Mouse (Mus musculus): ENCODE results near the gene Haus3.

Gene Haus3

GRCm38 (mm10) chr5:34168950-34169891 is at the start of gene Haus3, which contains the start of gene Poln:
TSS of gene Haus3 (minus strand) at chr5:34169527.
TSS of gene Poln (minus strand) at chr5:34169448.
- in situ Hi-C loops (cut with MboI; ENCODE audit: low sequenced_read_pairs) = no loop called here

- in situ Hi-C loops (cut with MboI; ENCODE audit: low sequenced_read_pairs) = loop anchor here (5.0 kb wide), 1 partner anchor 34 kb away; no protein-coding TSS in a partner anchor
Measured at GRCm38 (mm10) chr5:34218672-34219071, 49.3 kb upstream of the Haus3 start.

- in situ Hi-C loops (cut with MboI; ENCODE audit: low sequenced_read_pairs) = loop anchor here (5.0 kb wide), 1 partner anchor 35 kb away; no protein-coding TSS in a partner anchor
Measured at GRCm38 (mm10) chr5:34217756-34218155, 48.4 kb upstream of the Haus3 start.

GRCm38 (mm10) chr5:34216025-34216424 is 46.7 kb upstream of the Haus3 start:
- in situ Hi-C loops (cut with MboI; ENCODE audit: low sequenced_read_pairs) = loop anchor here (5.0 kb wide), 1 partner anchor 36 kb away; no protein-coding TSS in a partner anchor

DNA sequence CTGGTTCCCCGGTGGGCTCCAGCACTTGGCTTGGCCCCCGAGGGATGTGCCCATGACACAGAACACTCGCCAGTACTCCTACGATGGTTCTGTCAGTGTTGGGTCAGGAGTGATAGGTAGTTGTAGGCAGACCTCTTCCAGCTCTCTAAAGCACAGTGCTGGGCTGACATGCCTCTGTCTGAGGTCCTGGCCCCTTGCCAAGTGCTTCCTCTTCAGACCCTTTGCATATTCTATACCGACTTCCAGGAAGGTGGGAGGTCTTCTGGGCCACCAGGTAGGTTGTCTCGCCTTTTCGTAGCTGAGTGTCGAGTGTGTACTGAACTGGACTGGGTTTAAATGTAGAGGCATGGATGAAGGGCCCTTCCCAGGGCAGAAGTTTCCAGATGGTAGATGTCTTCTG is 44.3 kb upstream of the Haus3 start:
- in situ Hi-C loops (cut with MboI; ENCODE audit: low sequenced_read_pairs) = no loop called here

GRCm38 (mm10) chr5:34210279-34210678 is 41.0 kb upstream of the Haus3 start:
- in situ Hi-C loops (cut with MboI; ENCODE audit: low sequenced_read_pairs) = no loop called here

- in situ Hi-C loops (cut with MboI; ENCODE audit: low sequenced_read_pairs) = no loop called here
Measured at GRCm38 (mm10) chr5:34207503-34207902, 38.2 kb upstream of the Haus3 start.

DNA sequence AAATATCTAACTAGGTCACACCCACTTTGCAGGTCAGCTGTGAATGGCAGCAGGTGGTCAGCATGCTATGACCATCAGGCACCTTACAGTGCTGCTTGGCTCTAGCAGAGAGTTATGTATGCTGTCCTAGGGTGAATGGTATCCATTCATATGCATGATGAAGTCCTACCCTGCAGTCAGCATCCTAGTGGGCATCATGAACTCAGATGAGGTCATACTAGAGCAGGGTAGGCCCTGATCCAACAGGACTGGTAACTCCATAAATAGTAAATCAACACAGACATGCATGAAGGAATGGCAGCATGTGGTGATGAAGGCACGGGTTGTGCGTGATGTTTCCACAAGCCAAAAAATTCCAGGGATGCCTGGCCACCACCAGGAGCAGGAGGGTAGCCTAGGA is 36.5 kb upstream of the Haus3 start:
- in situ Hi-C loops (cut with MboI; ENCODE audit: low sequenced_read_pairs) = no loop called here

DNA sequence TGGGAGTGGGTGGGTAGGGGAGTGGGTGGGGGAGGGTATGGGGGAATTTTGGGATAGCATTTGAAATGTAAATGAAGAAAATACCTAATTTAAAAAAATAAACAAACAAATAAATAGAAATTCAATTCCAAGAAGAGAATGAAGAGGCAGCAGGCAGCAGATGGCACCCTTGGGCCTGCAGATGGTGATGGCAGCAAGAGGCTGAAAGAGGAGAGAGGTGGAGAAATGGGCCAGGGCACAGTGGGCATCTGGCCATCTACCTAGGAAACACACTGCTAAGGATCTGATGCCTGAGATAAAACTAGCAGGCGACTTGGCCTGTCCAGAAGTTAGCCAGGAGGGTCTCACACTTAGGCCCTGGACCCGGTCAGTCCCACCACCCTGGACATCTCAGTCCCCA is 35.6 kb upstream of the Haus3 start:
- in situ Hi-C loops (cut with MboI; ENCODE audit: low sequenced_read_pairs) = no loop called here

DNA sequence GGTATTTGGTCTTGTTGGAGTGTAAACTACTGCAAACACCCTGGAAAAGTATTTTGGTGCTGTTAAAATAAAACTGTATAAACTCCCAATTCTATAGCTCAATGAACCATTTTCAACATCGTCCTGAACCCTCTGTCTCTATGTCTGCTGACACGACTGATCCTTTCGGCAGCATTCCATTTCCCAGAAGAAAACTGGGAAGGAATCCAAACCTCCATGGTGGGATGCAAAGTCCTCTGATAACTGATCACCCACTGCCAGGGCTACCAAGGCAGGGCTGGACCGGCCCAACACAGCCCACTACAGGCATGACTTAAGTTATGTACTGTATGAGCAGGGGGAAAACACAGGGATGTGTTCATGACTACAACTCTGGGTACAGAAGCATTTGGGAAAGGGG is 32.7 kb upstream of the Haus3 start:
- in situ Hi-C loops (cut with MboI; ENCODE audit: low sequenced_read_pairs) = no loop called here

- in situ Hi-C loops (cut with MboI; ENCODE audit: low sequenced_read_pairs) = no loop called here
Measured at GRCm38 (mm10) chr5:34201396-34201795, 32.1 kb upstream of the Haus3 start.

GRCm38 (mm10) chr5:34198615-34199014 is 29.3 kb upstream of the Haus3 start:
- in situ Hi-C loops (cut with MboI; ENCODE audit: low sequenced_read_pairs) = no loop called here

GRCm38 (mm10) chr5:34197243-34197642 is 27.9 kb upstream of the Haus3 start:
- in situ Hi-C loops (cut with MboI; ENCODE audit: low sequenced_read_pairs) = no loop called here

DNA sequence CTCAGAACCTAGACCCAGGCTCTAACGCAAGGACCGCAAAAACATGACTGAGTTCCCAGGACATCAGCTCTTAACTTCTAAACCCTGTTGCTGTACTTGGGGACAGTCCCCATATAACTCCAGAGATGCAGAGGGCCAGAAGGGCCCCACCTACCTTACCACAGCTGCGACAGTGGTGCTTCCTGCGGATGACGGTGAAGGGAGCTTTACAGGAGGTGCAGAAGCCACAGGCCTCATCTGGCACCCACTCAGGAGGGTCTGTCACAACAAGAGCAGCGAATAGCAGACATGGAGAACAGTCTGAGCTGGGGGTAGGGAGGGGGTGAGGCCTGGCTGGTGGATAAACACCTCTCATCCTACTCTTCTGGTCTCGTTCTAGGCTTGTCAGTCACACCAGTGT is 27.1 kb upstream of the Haus3 start:
- in situ Hi-C loops (cut with MboI; ENCODE audit: low sequenced_read_pairs) = no loop called here

GRCm38 (mm10) chr5:34195786-34196185 is 26.5 kb upstream of the Haus3 start:
- in situ Hi-C loops (cut with MboI; ENCODE audit: low sequenced_read_pairs) = no loop called here

- in situ Hi-C loops (cut with MboI; ENCODE audit: low sequenced_read_pairs) = no loop called here
Measured at GRCm38 (mm10) chr5:34194975-34195662, 25.8 kb upstream of the Haus3 start.

DNA sequence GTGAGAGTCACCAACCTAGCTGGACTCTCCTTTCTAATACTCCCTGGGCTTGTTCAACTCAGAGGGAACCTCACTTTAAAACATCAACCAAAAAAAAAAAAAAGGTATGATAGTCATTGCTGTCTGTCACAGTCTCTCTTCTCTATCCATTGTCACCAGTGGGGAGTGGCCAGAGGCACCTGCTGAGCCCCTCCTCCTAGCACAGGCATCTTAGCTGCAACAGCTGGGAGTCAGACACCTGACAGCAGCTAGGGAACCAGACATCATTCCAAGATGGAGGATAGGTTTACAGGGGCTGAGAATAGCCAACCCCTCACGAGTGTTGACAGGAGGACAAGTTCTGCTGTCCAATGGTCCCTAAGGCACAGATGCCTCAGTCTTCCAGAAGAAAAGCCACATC is 25.1 kb upstream of the Haus3 start:
- in situ Hi-C loops (cut with MboI; ENCODE audit: low sequenced_read_pairs) = no loop called here

DNA sequence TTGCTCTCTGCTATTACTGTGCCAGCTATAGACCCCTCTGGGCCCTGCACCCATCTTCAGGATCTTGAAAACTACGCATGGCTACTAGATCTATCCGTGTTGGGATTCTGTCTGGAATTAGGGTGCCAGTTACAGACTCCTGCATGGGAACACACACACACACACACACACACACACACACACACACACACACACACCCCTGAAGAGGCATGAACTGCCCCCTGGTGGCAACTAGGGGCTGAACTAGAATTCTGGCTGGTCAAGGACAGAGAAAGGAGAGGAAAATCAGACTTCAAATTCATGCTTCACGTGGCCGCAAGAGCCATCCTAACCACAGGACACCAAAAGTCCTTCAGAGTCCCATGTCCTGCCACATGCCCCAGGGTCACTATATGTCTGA is 22.5 kb upstream of the Haus3 start:
- in situ Hi-C loops (cut with MboI; ENCODE audit: low sequenced_read_pairs) = no loop called here

DNA sequence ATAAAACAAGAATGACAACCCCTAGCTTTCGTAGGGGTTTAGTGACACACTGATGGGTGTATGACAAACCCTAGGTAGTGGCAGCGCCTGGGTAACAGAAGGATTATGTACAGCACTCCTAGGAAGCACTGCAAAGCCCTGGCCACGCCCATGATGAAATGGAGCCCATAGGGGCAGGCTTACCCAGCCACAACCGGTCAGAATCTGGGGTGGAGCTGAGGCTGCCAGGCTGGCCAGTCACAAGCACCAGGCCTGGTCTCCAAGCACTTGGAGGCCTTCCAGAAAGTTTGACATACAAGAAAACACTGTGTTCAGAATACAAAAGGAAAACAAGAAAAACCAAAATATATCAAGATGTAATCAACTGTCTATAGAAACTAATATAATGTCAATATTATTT is 21.7 kb upstream of the Haus3 start:
- in situ Hi-C loops (cut with MboI; ENCODE audit: low sequenced_read_pairs) = no loop called here

DNA sequence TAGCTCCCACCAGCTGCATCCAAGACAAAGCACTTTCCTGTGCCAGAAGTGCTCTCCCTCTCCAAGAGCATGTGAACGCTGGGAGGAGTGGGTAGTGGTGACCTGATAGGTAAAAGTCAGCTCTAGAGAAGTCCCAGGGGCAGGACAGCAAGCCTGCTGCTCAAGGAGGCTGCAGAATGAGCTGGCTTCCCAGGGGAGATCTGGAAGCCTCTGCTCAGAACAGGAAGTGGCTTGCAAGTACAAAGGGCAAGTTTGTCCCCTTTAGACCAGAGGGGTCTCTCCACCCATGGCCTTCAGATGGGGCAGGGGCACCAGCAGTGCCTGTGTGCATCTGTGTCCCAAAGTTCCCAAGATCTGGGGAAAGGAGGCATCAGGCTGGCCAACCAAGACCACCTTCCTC is 20.2 kb upstream of the Haus3 start:
- in situ Hi-C loops (cut with MboI; ENCODE audit: low sequenced_read_pairs) = no loop called here

DNA sequence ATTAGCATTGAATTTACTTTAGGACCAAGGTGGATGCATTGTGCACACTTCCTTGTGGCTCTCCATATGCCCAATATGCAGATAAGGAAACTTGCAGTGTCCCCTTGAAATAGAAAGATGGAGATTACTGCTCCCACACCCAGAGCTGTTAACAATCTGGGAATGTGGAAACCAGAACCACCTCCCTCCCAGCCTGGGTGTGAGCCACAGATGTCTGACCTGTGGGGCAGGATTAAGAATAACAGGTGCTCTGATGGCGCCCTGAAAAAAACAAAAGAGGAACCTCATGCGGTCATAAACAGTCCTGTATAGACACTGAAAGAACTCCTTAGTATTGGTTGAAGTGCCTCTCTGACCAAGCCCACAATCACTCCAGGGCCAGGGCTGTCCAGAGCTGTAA is 19.5 kb upstream of the Haus3 start:
- in situ Hi-C loops (cut with MboI; ENCODE audit: low sequenced_read_pairs) = no loop called here
